Mouse (Mus musculus) limb, embryonic 13.5 days (tissue): Measurements from ENCODE around the gene Gm49384. TPM values are rescaled to one million over a fixed set of nuclear protein-coding genes. Genes with fewer than 3 reads are reported as not detected.
A peak's percentile ranks its signal among the peaks of the same experiment; 100 is the strongest.
"Not testable (repeated sequence)": the region's sequence is repeated elsewhere in the genome, so short reads cannot be mapped to it uniquely, and the experiment has no call there.

Experiments
- ATAC-seq: fragments of 200-750 bp; cut with Nextera tagmentation; 2 replicates; pipeline ENCODE4 v1.8.0; 2017; ENCODE audit warnings: low read depth, moderate number of reproducible peaks, moderate TSS enrichment; ENCODE audit not compliant: low FRiP score
- H3K27ac ChIP-seq: fragments of 300-500 bp; sonication (generic); 2 replicates; pipeline ENCODE4 v1.5.1; 2015; ENCODE audit warnings: inconsistent platforms, mild to moderate bottlenecking, moderate library complexity
- H3K27me3 ChIP-seq: fragments of 300-500 bp; sonication (generic); 2 replicates; pipeline ENCODE4 v1.6.1; 2015; ENCODE audit warnings: mild to moderate bottlenecking, inconsistent platforms
- H3K36me3 ChIP-seq: fragments of 300-500 bp; sonication (generic); 2 replicates; pipeline ENCODE4 v1.6.1; 2015; ENCODE audit warnings: inconsistent platforms, mild to moderate bottlenecking, moderate library complexity
- H3K4me1 ChIP-seq: fragments of 300-500 bp; sonication (generic); 2 replicates; pipeline ENCODE4 v1.6.1; 2015; ENCODE audit warnings: inconsistent platforms
- H3K4me2 ChIP-seq: fragments of 300-500 bp; sonication (generic); replicated peaks from 2 replicates; pipeline ENCODE4 v1.6.1; 2015; ENCODE audit warnings: inconsistent platforms, mild to moderate bottlenecking, moderate library complexity
- H3K4me3 ChIP-seq: fragments of 300-500 bp; sonication (generic); 2 replicates; pipeline ENCODE4 v1.5.1; 2015; ENCODE audit warnings: moderate library complexity, mild to moderate bottlenecking, inconsistent platforms
- H3K9ac ChIP-seq: fragments of 300-500 bp; sonication (generic); 2 replicates; pipeline ENCODE4 v1.6.1; 2015; ENCODE audit warnings: mild to moderate bottlenecking, inconsistent platforms
- H3K9me3 ChIP-seq: fragments of 300-500 bp; sonication (generic); 2 replicates; pipeline ENCODE4 v1.6.1; 2016; ENCODE audit warnings: inconsistent platforms
- WGBS: fragments of 180-500 bp; shearing (Covaris S2); methylation state at CpG from one replicate; pipeline ENCODE4 v1.1.7; 2015; 5-methylcytosine and 5-hydroxymethylcytosine counted together
- microRNA-seq: library from miRNA; unstranded; fragments of <30 nt; microRNA quantifications from one replicate; pipeline ENCODE4, GENCODE M21; 2016
- polyA plus RNA-seq: library from polyadenylated mRNA; unstranded; fragments of >200 nt; fragmentation: Nextera tagmentation; extraction: Ambion mirVana; gene quantifications from 2 replicates; pipeline ENCODE4 v1.2.1, GENCODE M21; 2015

Gene Gm49384
- polyA plus RNA-seq, 1 experiment from 2014 or later, result 32.1 TPM

DNA sequence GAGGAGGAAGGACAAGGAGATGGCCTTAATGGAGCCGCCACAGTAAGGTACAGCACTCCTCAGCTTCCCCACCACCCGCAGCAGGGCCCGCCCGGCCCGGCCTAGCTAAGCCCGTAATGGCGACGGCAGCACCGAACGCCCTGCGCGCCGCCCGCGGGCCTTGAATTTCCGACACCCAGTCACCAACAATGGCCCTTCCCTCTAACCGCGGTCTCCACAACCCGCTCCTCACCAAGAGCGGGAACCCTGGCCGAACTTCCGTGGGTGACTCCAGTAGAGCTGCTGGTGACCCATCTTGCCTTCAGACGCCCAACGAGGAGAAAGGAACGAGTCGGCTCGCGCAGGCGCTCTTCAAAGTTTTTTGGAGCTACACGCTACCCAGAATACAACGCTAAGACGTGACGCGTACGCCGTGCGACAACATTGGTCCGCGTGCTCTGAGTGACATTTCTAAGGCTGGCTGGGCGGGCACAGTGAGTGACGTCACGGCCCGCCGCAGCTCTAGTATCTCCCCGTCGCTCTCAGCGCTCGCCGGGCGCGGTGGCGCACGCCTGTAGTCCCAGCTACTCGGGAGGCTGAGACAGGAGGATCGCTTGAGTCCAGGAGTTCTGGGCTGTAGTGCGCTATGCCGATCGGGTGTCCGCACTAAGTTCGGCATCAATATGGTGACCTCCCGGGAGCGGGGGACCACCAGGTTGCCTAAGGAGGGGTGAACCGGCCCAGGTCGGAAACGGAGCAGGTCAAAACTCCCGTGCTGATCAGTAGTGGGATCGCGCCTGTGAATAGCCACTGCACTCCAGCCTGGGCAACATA lies 45.1 kb downstream of the Gm49384 start, which contains the start of gene Rps29:
Rps29 (minus strand) TSS at position 422 of the 813 bp plus-strand sequence.
- H3K27me3 ChIP-seq, H3K9me3 ChIP-seq: not testable (repeated sequence)
- H3K4me2 ChIP-seq, result peak within 1 kb of the TSS; percentile 64
- peak within 1 kb of the TSS; percentile 77 for H3K4me3 ChIP-seq
- peak within 1 kb of the TSS; percentile 97 for H3K27ac ChIP-seq
- H3K4me1 ChIP-seq, result peaks cover 11% of the 10 kb centered on the region
- peak; percentile 99 for ATAC-seq
- H3K36me3 ChIP-seq, result peaks cover 25% of the 10 kb centered on the region
- under 1% methylated on average over 56 of the region's 68 CpGs for WGBS
- H3K9ac ChIP-seq, result peak within 1 kb of the TSS; percentile 94

DNA sequence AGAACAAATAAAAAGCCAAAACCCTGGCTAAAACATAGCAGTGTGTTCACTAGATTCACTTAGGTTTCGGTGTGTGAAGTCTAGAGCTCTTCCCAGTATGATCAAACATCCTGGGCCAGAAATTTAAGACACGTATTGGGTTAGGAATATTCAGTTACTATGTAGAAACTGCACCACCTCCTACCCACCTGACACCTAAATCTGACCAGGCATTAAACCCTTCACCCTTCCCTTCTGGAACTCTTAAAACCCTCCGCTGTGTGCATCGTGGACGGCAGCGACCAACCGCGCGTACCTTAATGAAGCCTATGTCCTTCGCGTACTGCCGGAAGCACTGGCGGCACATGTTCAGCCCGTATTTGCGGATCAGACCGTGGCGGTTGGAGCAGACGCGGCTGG lies 45.7 kb downstream of the Gm49384 start:
- H3K27ac ChIP-seq, result peak overlapping the region; percentile 97
- peak overlapping the region; percentile 94 for H3K9ac ChIP-seq
- H3K27me3 ChIP-seq, result no peaks in the 10 kb centered on the region
- H3K4me2 ChIP-seq, result peak overlapping the region; percentile 64
- peaks cover 25% of the 10 kb centered on the region for H3K36me3 ChIP-seq
- peak overlapping the region; percentile 77 for H3K4me3 ChIP-seq
- under 1% methylated on average over 19 of the region's 19 CpGs for WGBS
- peaks cover 11% of the 10 kb centered on the region for H3K4me1 ChIP-seq
- no peaks in the 10 kb centered on the region for H3K9me3 ChIP-seq
- ATAC-seq, result no peak

DNA sequence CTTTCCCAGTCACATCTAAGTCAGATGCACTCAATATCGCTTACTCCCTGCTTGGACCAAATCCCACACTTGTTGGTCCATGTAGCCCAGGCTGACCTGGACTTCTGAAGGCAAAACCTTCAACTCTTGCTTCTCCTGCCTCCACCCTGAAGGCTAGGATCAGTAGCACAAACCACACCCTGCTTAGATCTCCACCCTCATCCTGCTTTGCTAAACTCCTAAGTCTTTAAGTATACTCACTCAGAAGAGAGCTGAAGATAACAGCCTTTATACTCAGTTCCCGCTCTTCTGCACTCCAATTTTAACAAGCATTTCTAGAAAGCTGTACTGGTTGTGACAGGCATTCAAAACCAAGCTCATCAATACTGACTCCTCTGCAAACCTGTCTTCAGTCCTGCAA lies 47.0 kb downstream of the Gm49384 start:
- H3K9me3 ChIP-seq, result no peaks in the 10 kb centered on the region
- no peak overlapping the region for H3K27ac ChIP-seq
- peaks cover 25% of the 10 kb centered on the region for H3K36me3 ChIP-seq
- H3K4me3 ChIP-seq, result peak overlapping the region; percentile 77; the same call in 1 of the 2 replicates
- no peak overlapping the region; the same call in 1 of the 2 replicates for H3K4me2 ChIP-seq
- peaks cover 11% of the 10 kb centered on the region for H3K4me1 ChIP-seq
- H3K27me3 ChIP-seq, result no peaks in the 10 kb centered on the region
- no peak overlapping the region for H3K9ac ChIP-seq
- ATAC-seq, result no peak
- WGBS, result 100% methylated on average over 2 of the region's 2 CpGs

DNA sequence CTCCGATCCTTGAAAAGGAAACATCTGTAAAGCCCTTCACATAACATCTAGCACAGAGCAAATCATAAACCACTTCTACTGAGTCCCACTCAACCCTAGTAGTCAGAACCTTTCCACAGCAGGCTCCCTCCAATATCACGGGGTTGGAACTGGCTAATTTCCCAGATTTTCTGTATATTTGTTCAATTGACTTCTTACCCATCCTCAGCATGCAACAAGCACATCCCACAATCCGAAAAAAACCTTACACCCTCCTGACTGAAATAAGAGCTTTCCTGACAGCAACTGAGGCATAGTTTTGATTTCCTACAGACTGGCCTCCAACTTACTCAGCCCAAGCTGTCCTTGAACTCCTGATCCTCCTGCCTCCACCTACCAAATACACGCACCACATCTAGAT lies 47.6 kb downstream of the Gm49384 start:
- Histone ChIP-seq H3K27me3 (no peaks in the 10 kb centered on the region), H3K4me3 (no peak overlapping the region), H3K9ac (no peak overlapping the region), H3K4me2 (no peak overlapping the region), H3K27ac (no peak overlapping the region), H3K36me3 (peaks cover 25% of the 10 kb centered on the region), H3K4me1 (peaks cover 11% of the 10 kb centered on the region), H3K9me3 (no peaks in the 10 kb centered on the region)
- 93% methylated on average over 4 of the region's 4 CpGs for WGBS
- ATAC-seq, result no peak

DNA sequence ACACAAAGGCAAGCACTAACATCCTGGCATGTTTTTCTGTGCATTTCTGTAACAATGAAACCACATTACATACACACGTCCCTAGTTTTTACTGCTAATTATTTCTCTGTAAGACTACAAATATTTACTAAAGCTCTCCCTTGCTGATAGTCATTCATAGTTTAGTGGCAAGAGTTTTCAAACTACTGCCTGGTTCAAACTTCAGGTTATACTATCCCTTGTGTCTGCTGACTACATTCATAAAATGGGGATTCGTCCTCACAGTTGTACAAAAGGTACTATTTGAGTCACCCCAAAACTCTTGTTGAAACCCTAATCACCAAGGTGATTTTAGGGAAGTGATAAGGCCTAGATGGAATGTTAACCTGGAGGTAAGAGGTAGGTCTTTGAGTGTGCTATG lies 48.1 kb downstream of the Gm49384 start:
- WGBS, result 74% methylated on average over 2 of the region's 2 CpGs
- Histone ChIP-seq H3K27ac (no peak overlapping the region), H3K9ac (no peak overlapping the region), H3K9me3 (no peaks in the 10 kb centered on the region), H3K36me3 (peaks cover 25% of the 10 kb centered on the region), H3K27me3 (no peaks in the 10 kb centered on the region), H3K4me1 (peaks cover 11% of the 10 kb centered on the region), H3K4me2 (no peak overlapping the region), H3K4me3 (no peak overlapping the region)
- no peak for ATAC-seq

DNA sequence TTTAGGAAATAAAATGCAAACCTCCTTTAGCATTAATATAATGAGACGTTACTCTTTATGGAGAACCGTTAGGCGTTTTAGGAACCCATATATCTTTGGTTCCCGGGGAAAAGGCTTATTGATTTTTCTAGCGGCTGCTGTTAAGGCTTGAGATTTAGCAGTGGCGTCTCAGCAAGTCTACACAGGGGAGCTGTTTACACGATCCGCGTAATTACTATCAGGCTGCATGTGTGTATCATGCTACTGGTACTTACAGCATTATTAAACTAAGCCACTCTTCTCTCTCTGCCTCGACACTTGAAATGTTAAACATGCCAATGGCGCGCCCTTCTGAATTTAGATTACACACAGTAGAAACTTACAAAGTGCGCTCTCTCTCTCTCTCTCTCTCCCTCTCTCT lies 54.0 kb downstream of the Gm49384 start:
- H3K4me1 ChIP-seq, result no peaks in the 10 kb centered on the region
- no peak overlapping the region for H3K4me3 ChIP-seq
- no peaks in the 10 kb centered on the region for H3K9me3 ChIP-seq
- no peak overlapping the region for H3K4me2 ChIP-seq
- H3K27ac ChIP-seq, result no peak overlapping the region
- WGBS, result 57% methylated on average over 13 of the region's 13 CpGs
- no peaks in the 10 kb centered on the region for H3K36me3 ChIP-seq
- no peak overlapping the region for H3K9ac ChIP-seq
- ATAC-seq, result no peak
- no peaks in the 10 kb centered on the region for H3K27me3 ChIP-seq

DNA sequence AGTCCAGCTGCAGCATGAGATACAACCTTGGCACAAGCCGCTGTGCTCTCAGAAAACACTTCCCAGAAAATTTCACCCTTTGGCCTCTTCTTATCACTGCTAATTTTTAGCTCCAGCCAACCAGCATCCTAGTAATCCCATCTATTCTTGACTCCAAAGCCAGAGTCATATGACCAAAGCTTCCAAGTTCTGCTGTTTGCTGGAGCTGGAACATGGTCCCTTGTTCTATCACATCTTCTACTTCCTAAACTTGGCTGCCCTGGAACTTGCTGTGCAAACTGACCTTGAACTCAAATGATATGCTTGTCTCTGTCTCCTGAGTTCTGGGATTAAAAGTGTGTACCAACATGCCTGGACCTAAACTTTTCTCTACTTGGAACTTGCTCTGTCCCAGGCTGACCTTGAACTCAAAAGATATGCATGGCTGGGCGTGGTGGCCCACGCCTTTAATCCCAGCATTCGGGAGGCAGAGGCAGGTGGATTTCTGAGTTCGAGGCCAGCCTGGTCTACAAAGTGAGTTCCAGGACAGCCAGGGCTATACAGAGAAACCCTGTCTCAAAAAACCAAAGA lies 56.8 kb downstream of the Gm49384 start:
- Histone ChIP-seq H3K9ac (no peak overlapping the region), H3K27me3 (no peaks in the 10 kb centered on the region), H3K4me3 (no peak overlapping the region), H3K27ac (no peak overlapping the region), H3K4me1 (no peaks in the 10 kb centered on the region), H3K4me2 (no peak overlapping the region), H3K9me3 (no peaks in the 10 kb centered on the region), H3K36me3 (no peaks in the 10 kb centered on the region)
- 93% methylated on average over 5 of the region's 5 CpGs for WGBS
- no peak for ATAC-seq

DNA sequence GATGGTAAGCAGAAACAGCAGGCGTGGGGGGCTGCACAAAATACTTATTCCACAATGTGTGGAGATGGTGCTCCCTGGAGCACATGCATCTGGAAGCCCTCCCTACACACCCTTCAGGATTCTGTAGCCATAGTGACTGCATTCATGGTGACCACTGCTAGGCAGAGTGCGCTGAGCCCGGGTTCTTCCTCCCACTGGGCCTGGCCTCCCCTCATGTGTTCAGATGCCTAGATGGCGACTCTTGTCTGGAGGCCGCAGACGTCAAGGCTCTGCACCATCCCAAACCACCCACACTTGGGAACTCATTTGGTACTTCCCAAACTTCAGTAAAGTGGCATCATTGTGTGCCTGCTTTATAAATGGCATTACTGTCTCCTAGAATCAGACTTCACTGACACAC lies 60.6 kb downstream of the Gm49384 start:
- no peaks in the 10 kb centered on the region for H3K4me1 ChIP-seq
- no peak for ATAC-seq
- H3K4me3 ChIP-seq, result no peak overlapping the region
- 78% methylated on average over 6 of the region's 6 CpGs for WGBS
- no peak overlapping the region for H3K9ac ChIP-seq
- H3K9me3 ChIP-seq, result no peaks in the 10 kb centered on the region
- H3K27me3 ChIP-seq, result no peaks in the 10 kb centered on the region
- H3K27ac ChIP-seq, result no peak overlapping the region
- H3K4me2 ChIP-seq, result no peak overlapping the region
- no peaks in the 10 kb centered on the region for H3K36me3 ChIP-seq

DNA sequence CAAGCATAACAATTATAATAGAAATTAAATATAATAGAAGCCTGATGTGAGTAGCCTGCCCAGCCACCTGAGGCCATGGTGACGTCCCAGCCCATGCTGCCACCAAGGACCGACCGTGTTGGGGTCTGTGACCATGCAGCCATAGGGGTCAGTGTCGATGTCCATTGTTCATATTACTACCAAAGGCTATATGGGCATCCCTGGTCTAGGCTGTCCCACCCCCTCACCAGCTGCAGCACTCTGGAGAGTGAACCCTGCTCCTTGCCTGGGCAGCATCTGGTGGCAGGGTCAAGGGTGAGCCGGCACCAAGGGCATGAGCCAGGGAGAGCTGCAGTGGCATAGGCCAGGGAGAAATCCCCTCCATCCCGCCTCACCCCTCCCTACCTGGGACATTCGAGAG lies 64.2 kb downstream of the Gm49384 start:
- no peak for ATAC-seq
- Histone ChIP-seq H3K36me3 (no peaks in the 10 kb centered on the region), H3K4me2 (no peak overlapping the region), H3K27me3 (no peaks in the 10 kb centered on the region), H3K4me3 (no peak overlapping the region), H3K9ac (no peak overlapping the region), H3K4me1 (no peaks in the 10 kb centered on the region), H3K27ac (no peak overlapping the region), H3K9me3 (no peaks in the 10 kb centered on the region)
- WGBS, result 85% methylated on average over 7 of the region's 7 CpGs

Small RNA genes within 50 kb of the gene (microRNA-seq; reads per million reads assigned to microRNA genes)
- not detected for gene Gm47287
- gene Gm47295, result 0.70 reads per million

Other genes starting within 250 kb of the Gm49384 start
- 1,605 and 1,666 TPM in 2 replicates for gene Rps29, start 45.1 kb downstream of the Gm49384 start, polyA plus RNA-seq
- gene Lrr1, start 35.5 kb downstream of the Gm49384 start, polyA plus RNA-seq, result 21.7 and 22.6 TPM in 2 replicates
- 515 and 534 TPM in 2 replicates for gene Rpl36al, start 20.2 kb downstream of the Gm49384 start, polyA plus RNA-seq
- 45.1 and 48.2 TPM in 2 replicates for gene Mgat2, start 20.1 kb downstream of the Gm49384 start, polyA plus RNA-seq
- 38.7 and 40.4 TPM in 2 replicates for gene Gm49383, start 7.2 kb downstream of the Gm49384 start, polyA plus RNA-seq
- 10.4 and 11.4 TPM in 2 replicates for gene Dnaaf2, start 5.8 kb downstream of the Gm49384 start, polyA plus RNA-seq
- 26.5 and 29.8 TPM in 2 replicates for gene Pole2, start 23.9 kb upstream of the Gm49384 start, polyA plus RNA-seq
- 6.5 and 9.6 TPM in 2 replicates for gene Klhdc1, start 36.9 kb upstream of the Gm49384 start, polyA plus RNA-seq
- 160 TPM in 2 replicates for gene Klhdc2, start 92.4 kb upstream of the Gm49384 start, polyA plus RNA-seq
- gene Nemf, start 152.9 kb upstream of the Gm49384 start, polyA plus RNA-seq, result 103 and 108 TPM in 2 replicates
- 45.6 and 45.9 TPM in 2 replicates for gene Arf6, start 167.9 kb upstream of the Gm49384 start, polyA plus RNA-seq
- 1.0 and 1.4 TPM in 2 replicates for gene Gm9887, start 168.2 kb upstream of the Gm49384 start, polyA plus RNA-seq